Comparison of ENCODE assay signal across 8 mouse cellular contexts in the genomic region with DNA sequence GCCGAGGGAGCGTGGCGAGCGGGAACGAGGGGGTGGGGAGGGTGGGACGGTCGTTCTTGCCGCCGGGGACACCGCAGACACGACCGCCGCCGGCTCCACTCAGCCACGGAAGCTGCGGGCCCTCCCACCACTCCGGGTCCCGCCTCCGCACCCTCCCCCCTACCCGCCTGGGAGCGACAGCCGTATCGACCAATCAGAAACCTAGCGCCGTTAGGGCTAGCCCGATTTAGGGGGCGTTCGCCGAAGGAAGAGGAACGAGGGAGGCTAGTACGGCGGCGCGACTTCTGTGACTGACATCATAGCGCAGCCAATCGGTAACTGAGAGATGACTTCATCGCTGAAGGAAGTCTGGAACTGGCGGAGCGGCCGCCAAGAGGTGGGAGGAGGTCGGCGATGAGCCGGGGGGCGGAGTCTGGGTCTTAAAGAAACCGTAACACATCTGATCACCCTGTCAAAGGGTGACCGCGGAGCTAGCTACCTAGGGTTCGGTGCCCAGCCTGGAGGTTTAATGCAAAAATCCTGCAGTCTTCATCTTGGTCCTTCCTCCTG. TPM values are rescaled to one million over a fixed set of nuclear protein-coding genes. Genes with fewer than 3 reads are reported as not detected.
DNase-seq lines count a peak whose midpoint lies in the region; ATAC-seq lines count a peak whose summit lies in the region.

A gene (minus strand): TSS at position 128 of the 549 bp plus-strand sequence.

- H3K4me2 ChIP-seq in forebrain, embryonic 14.5 days (ENCODE audit: low read length): peak within 1 kb of the TSS; percentile 64
- H3K4me2 ChIP-seq in neural tube, embryonic 15.5 days: peak within 1 kb of the TSS; percentile 79

- H3K27me3 ChIP-seq in forebrain, embryonic 14.5 days (replicated peaks; ENCODE audit: control insufficient read depth, insufficient read depth, low read length): no peaks in the 10 kb centered on the region
- no peaks in the 10 kb centered on the region for H3K27me3 ChIP-seq in neural tube, embryonic 15.5 days (replicated peaks)

- H3K4me3 ChIP-seq in forebrain, embryonic 14.5 days (ENCODE audit: low read depth, low read length): peak within 1 kb of the TSS; percentile 77
- peak within 1 kb of the TSS; percentile 98 for H3K4me3 ChIP-seq in neural tube, embryonic 15.5 days (replicated peaks)

- H3K4me1 ChIP-seq in forebrain, embryonic 14.5 days (ENCODE audit: control insufficient read depth, insufficient read depth, low read length): peaks cover 12% of the 10 kb centered on the region; the same call in 1 of the 2 replicates
- peaks cover 30% of the 10 kb centered on the region for H3K4me1 ChIP-seq in neural tube, embryonic 15.5 days

- WGBS in forebrain, embryonic 14.5 days: under 1% methylated on average over 48 of the region's 48 CpGs
- 0% methylated on average over 46 of the region's 48 CpGs for WGBS in neural tube, embryonic 15.5 days

- H3K27ac ChIP-seq in forebrain, embryonic 14.5 days (ENCODE audit: low read depth, low read length): peak within 1 kb of the TSS; percentile 79
- H3K27ac ChIP-seq in neural tube, embryonic 15.5 days (replicated peaks): peak within 1 kb of the TSS; percentile 83

- DNase-seq in ES-CJ7 (ENCODE audit: low read depth, low spot score): peak; percentile 100
- DNase-seq in cerebellum, adult 11 months: peak; percentile 99
- peak; percentile 100 for DNase-seq in forebrain, embryonic 14.5 days (ENCODE audit: low spot score)
- peak; percentile 99 for DNase-seq in heart, postnatal 14 days
- peak; percentile 99 for DNase-seq in layer of hippocampus, adult 11-12 months (ENCODE audit: low spot score)
- peak; percentile 100 for DNase-seq in lung, adult 18-20 months
- peak; percentile 100 for DNase-seq in testis, postnatal 14 days (ENCODE audit: low spot score)

- H3K9me3 ChIP-seq in forebrain, embryonic 14.5 days (replicated peaks; ENCODE audit: control insufficient read depth, low read length): no peaks in the 10 kb centered on the region
- H3K9me3 ChIP-seq in neural tube, embryonic 15.5 days (replicated peaks): no peaks in the 10 kb centered on the region

- intact Hi-C loops in heart, postnatal 14 days (cut with DNase I): loop anchor here (10.0 kb wide), 1 partner anchor 926 kb away; a partner anchor contains a TSS

- ATAC-seq in forebrain, embryonic 14.5 days: peak; percentile 100
- peak; percentile 99 for ATAC-seq in neural tube, embryonic 15.5 days (ENCODE audit: low FRiP score)

- H3K9ac ChIP-seq in forebrain, embryonic 14.5 days (ENCODE audit: low read length): peak within 1 kb of the TSS; percentile 83
- H3K9ac ChIP-seq in neural tube, embryonic 15.5 days (replicated peaks): peak within 1 kb of the TSS; percentile 95

- H3K36me3 ChIP-seq in forebrain, embryonic 14.5 days (ENCODE audit: control insufficient read depth, insufficient read depth, low read length): peaks cover 12% of the 10 kb centered on the region
- no peaks in the 10 kb centered on the region for H3K36me3 ChIP-seq in neural tube, embryonic 15.5 days

RNA-seq across cellular contexts. Expression of the gene that starts here (rescaled TPM):
- 13.6 and 21.8 TPM in 2 replicates for polyA plus RNA-seq in forebrain, embryonic 14.5 days (2014; fragmentation: Nextera tagmentation; extraction: Ambion mirVana)
- total RNA-seq in heart, postnatal 14 days (2021): 10 to 100 TPM; 12.3 to 13.9 TPM
- 26.9 and 27.9 TPM in 2 replicates for polyA plus RNA-seq in neural tube, embryonic 15.5 days (2015; fragmentation: Nextera tagmentation; extraction: Ambion mirVana)

Comparison
In these comparisons a context has a peak if more than half of its experiments do, and no peak if none do; other contexts are left out.
1. Peak in every context shown above with its lines: DNase-seq, ATAC-seq, H3K4me3 ChIP-seq and H3K27ac ChIP-seq.